In genomic region chr19:42587704-42588103, GRCm38 (mm10) we compare ENCODE assay signal across 23 mouse cellular contexts. TPM values are rescaled to one million over a fixed set of nuclear protein-coding genes. Genes with fewer than 3 reads are reported as not detected.
DNase-seq lines count a peak whose midpoint lies in the region; ATAC-seq and TF ChIP-seq lines count a peak whose summit lies in the region.
"Had no signal": no experiment of that assay in that cellular context is flagged by ENCODE, and none has a peak within 500 bp of the region (broad histone marks: within the 10 kb centered on the region; RNA-seq: fewer than 3 reads in every experiment).

No protein-coding gene starts in this region.

- intact Hi-C loops in gastrocnemius, adult 2 months (cut with DNase I) = loop anchor here (5.0 to 10.0 kb wide), 2 partner anchors 65 to 187 kb away; partner anchors contain the start of gene Hps1

- H3K27ac ChIP-seq in gastrocnemius, adult 2 months = peak overlapping the region; percentile 61
- peak overlapping the region; percentile 42; the same call in 1 of the 2 replicates for H3K27ac ChIP-seq in lung, embryonic 14.5 days (ENCODE audit: low read depth)
- H3K27ac ChIP-seq in stomach, embryonic 14.5 days (ENCODE audit: low read length) = 0 out of 2 replicates have a peak overlapping the region, but pooled peaks have one; percentile 7
- H3K27ac ChIP-seq in limb, embryonic 10.5 days = no peak overlapping the region
- H3K27ac ChIP-seq: hindbrain, embryonic 15.5 days; intestine, embryonic 15.5 days; macrophage had no signal

- no peak overlapping the region for H3K9ac ChIP-seq in lung, embryonic 14.5 days
- no peak overlapping the region for H3K9ac ChIP-seq in stomach, embryonic 14.5 days (replicated peaks; ENCODE audit: low read depth, low read length)
- H3K9ac ChIP-seq: heart, embryonic 12.5 days; hindbrain, embryonic 15.5 days; intestine, embryonic 15.5 days had no signal

- no peaks in the 10 kb centered on the region for H3K9me3 ChIP-seq in lung, embryonic 14.5 days (ENCODE audit: low read depth, low read length)
- no peaks in the 10 kb centered on the region for H3K9me3 ChIP-seq in stomach, embryonic 14.5 days (ENCODE audit: control insufficient read depth, low read depth, low read length)
- no peaks in the 10 kb centered on the region for H3K9me3 ChIP-seq in limb, embryonic 10.5 days (replicated peaks)
- H3K9me3 ChIP-seq: G1E; heart, embryonic 12.5 days; hindbrain, embryonic 15.5 days; intestine, embryonic 15.5 days had no signal

- H3K27me3 ChIP-seq in lung, embryonic 14.5 days (ENCODE audit: insufficient read depth, low read length) = no peaks in the 10 kb centered on the region
- H3K27me3 ChIP-seq in stomach, embryonic 14.5 days (ENCODE audit: control insufficient read depth, insufficient read depth, low read length) = no peaks in the 10 kb centered on the region
- H3K27me3 ChIP-seq in limb, embryonic 10.5 days (ENCODE audit: low read depth, poor library complexity, severe bottlenecking) = no peaks in the 10 kb centered on the region
- H3K27me3 ChIP-seq: heart, embryonic 12.5 days; hindbrain, embryonic 15.5 days; intestine, embryonic 15.5 days; Patski had no signal

- 21% methylated on average over 2 of the region's 2 CpGs for WGBS in lung, embryonic 14.5 days
- 28% methylated on average over 2 of the region's 2 CpGs for WGBS in stomach, embryonic 14.5 days
- WGBS in limb, embryonic 10.5 days = 73% methylated on average over 2 of the region's 2 CpGs

- no peak for TF ChIP-seq CTCF in gastrocnemius, adult 2 months (IDR thresholded peaks at IDR 0.05)
- no peak for TF ChIP-seq CTCF in lung, embryonic 14.5 days (IDR thresholded peaks at IDR 0.05; ENCODE audit: low read depth)
- no peak for TF ChIP-seq CTCF in brain, embryonic 14.5 days (IDR thresholded peaks at IDR 0.05; ENCODE audit: borderline replicate concordance, extremely low read depth, insufficient read depth, insufficient read length)

- peaks cover 32% of the 10 kb centered on the region for H3K36me3 ChIP-seq in lung, embryonic 14.5 days (ENCODE audit: insufficient read depth)
- peaks cover 17% of the 10 kb centered on the region; the same call in 1 of the 2 replicates for H3K36me3 ChIP-seq in stomach, embryonic 14.5 days (ENCODE audit: control insufficient read depth, insufficient read depth, low read length)
- H3K36me3 ChIP-seq in limb, embryonic 10.5 days = peaks cover 44% of the 10 kb centered on the region

- no peak for TF ChIP-seq POLR2A in brain, embryonic 14.5 days (IDR thresholded peaks at IDR 0.05; ENCODE audit: borderline replicate concordance, extremely low read depth, insufficient read depth, insufficient read length, poor library complexity, severe bottlenecking)

- no peak overlapping the region for H3K4me2 ChIP-seq in lung, embryonic 14.5 days
- no peak overlapping the region for H3K4me2 ChIP-seq in stomach, embryonic 14.5 days (replicated peaks; ENCODE audit: low read depth, low read length)
- H3K4me2 ChIP-seq: heart, embryonic 12.5 days; hindbrain, embryonic 15.5 days; intestine, embryonic 15.5 days had no signal

- H3K4me1 ChIP-seq in lung, embryonic 14.5 days (ENCODE audit: insufficient read depth) = no peaks in the 10 kb centered on the region
- H3K4me1 ChIP-seq in stomach, embryonic 14.5 days (ENCODE audit: control insufficient read depth, insufficient read depth, low read length) = peaks cover 7% of the 10 kb centered on the region; the same call in 1 of the 2 replicates
- H3K4me1 ChIP-seq in limb, embryonic 10.5 days = no peaks in the 10 kb centered on the region
- H3K4me1 ChIP-seq: hindbrain, embryonic 15.5 days had no signal

- H3K4me3 ChIP-seq in gastrocnemius, adult 2 months = no peak overlapping the region
- H3K4me3 ChIP-seq in lung, embryonic 14.5 days (ENCODE audit: low read depth, low read length) = no peak overlapping the region
- no peak overlapping the region for H3K4me3 ChIP-seq in stomach, embryonic 14.5 days (ENCODE audit: low read depth, low read length)
- no peak overlapping the region for H3K4me3 ChIP-seq in limb, embryonic 10.5 days
- H3K4me3 ChIP-seq: erythroblast, embryonic 14.5 days; heart, embryonic 12.5 days; hindbrain, embryonic 15.5 days; intestine, embryonic 15.5 days had no signal

- DNase-seq in gastrocnemius, adult 2 months = no peak
- DNase-seq in gastrocnemius, postnatal 10 days = no peak
- DNase-seq in lung, embryonic 14.5 days = peak; percentile 60
- no peak for DNase-seq in lung, postnatal 25 days (ENCODE audit: low spot score)
- DNase-seq in brain, embryonic 14.5 days (ENCODE audit: low read depth) = peak; percentile 56
- DNase-seq in limb, embryonic 10.5 days (ENCODE audit: low spot score) = no peak
- DNase-seq in spleen, postnatal 10 days (ENCODE audit: low spot score in 2 of 2) = no peak
- DNase-seq: adrenal gland, postnatal 36 days; cerebellum, adult 11-12 months; cerebellum, postnatal 10 days; kidney, adult 9 months; kidney, postnatal 14 days; right cerebral cortex, postnatal 4 days; thymus, postnatal 25 days had no signal

- ATAC-seq in lung, embryonic 14.5 days (ENCODE audit: insufficient read depth) = no peak
- ATAC-seq in stomach, embryonic 14.5 days (ENCODE audit: insufficient number of reproducible peaks, insufficient read depth, low FRiP score, low read depth) = no peak
- ATAC-seq: intestine, embryonic 15.5 days; Patski had no signal

RNA-seq across cellular contexts. Expression of gene Loxl4, which starts 24.9 kb away (rescaled TPM):
- total RNA-seq in gastrocnemius, adult 2 months (2021) = 1 to 10 TPM; 1.5 to 3.9 TPM
- 1 to 10 TPM; 2.2 to 4.8 TPM for total RNA-seq in gastrocnemius, postnatal 10 days (2021)
- polyA plus RNA-seq in lung, embryonic 14.5 days (2014; fragmentation: Nextera tagmentation; extraction: Ambion mirVana) = 0.50 and 0.64 TPM in 2 replicates
- polyA plus RNA-seq in brain, embryonic 14.5 days (2012; rRNA removed) = 0.20 and 0.63 TPM in 2 replicates
- 3.0 TPM in 2 replicates for polyA plus RNA-seq in stomach, embryonic 14.5 days (2014; fragmentation: Nextera tagmentation; extraction: Ambion mirVana)
- polyA plus RNA-seq in limb, embryonic 10.5 days (2016; fragmentation: Nextera tagmentation; extraction: Ambion mirVana) = 0.11 and 0.19 TPM in 2 replicates
- total RNA-seq: G1E; hematopoietic stem cell, adult 5-6 weeks had no signal
- polyA plus RNA-seq: erythroblast, embryonic 14.5 days; G1E; hindbrain, embryonic 15.5 days; macrophage had no signal

Comparison
In these comparisons a context has a peak if more than half of its experiments do, and no peak if none do; other contexts are left out.
1. DNase-seq: peak in lung, embryonic 14.5 days (single experiment) and brain, embryonic 14.5 days (single experiment); none in gastrocnemius, adult 2 months (single experiment), gastrocnemius, postnatal 10 days (single experiment), lung, postnatal 25 days (single experiment), limb, embryonic 10.5 days (single experiment) and spleen, postnatal 10 days (0 of 2).